Mouse (Mus musculus) limb, embryonic 14.5 days (tissue): ENCODE measurements around the gene Cplane1. TPM values are rescaled to one million over a fixed set of nuclear protein-coding genes. Genes with fewer than 3 reads are reported as not detected.
A peak's percentile ranks its signal among the peaks of the same experiment; 100 is the strongest.

Experiments
- ATAC-seq: fragments of 200-750 bp; cut with Nextera tagmentation; 2 replicates; pipeline ENCODE4 v1.8.0; 2017; ENCODE audit warnings: low read depth, moderate number of reproducible peaks, moderate TSS enrichment; ENCODE audit not compliant: low FRiP score
- DNase-seq: peaks from one replicate; pipeline ENCODE4 v3.0.0-alpha.2; 2015; ENCODE audit warnings: low spot score
- H3K27ac ChIP-seq: fragments of 300-500 bp; sonication (generic); replicated peaks from 2 replicates; pipeline ENCODE4 v1.5.1; 2014; ENCODE audit warnings: low read depth, mild to moderate bottlenecking, low read length, moderate library complexity, mixed read lengths
- H3K27me3 ChIP-seq: fragments of 300-500 bp; sonication (generic); 2 replicates; pipeline ENCODE4 v1.6.1; 2014; ENCODE audit warnings: low read length, mixed read lengths; ENCODE audit not compliant: control insufficient read depth, insufficient read depth
- H3K36me3 ChIP-seq: fragments of 300-500 bp; sonication (generic); 2 replicates; pipeline ENCODE4 v1.6.1; 2014; ENCODE audit warnings: mild to moderate bottlenecking, low read length, moderate library complexity, mixed read lengths; ENCODE audit not compliant: control insufficient read depth, insufficient read depth
- H3K4me1 ChIP-seq: fragments of 300-500 bp; sonication (generic); 2 replicates; pipeline ENCODE4 v1.6.1; 2014; ENCODE audit warnings: antibody characterized with exemption, low read length, mixed read lengths; ENCODE audit not compliant: control insufficient read depth, insufficient read depth
- H3K4me2 ChIP-seq: fragments of 300-500 bp; sonication (generic); replicated peaks from 2 replicates; pipeline ENCODE4 v1.6.1; 2014; ENCODE audit warnings: low read depth, mild to moderate bottlenecking, low read length, moderate library complexity; ENCODE audit not compliant: severe bottlenecking
- H3K4me3 ChIP-seq: fragments of 300-500 bp; sonication (generic); replicated peaks from 2 replicates; pipeline ENCODE4 v1.5.1; 2014; ENCODE audit warnings: low read length
- H3K9ac ChIP-seq: fragments of 300-500 bp; sonication (generic); 2 replicates; pipeline ENCODE4 v1.6.1; 2014; ENCODE audit warnings: mild to moderate bottlenecking, low read depth, low read length, moderate library complexity; ENCODE audit not compliant: severe bottlenecking
- H3K9me3 ChIP-seq: fragments of 300-500 bp; sonication (generic); 2 replicates; pipeline ENCODE4 v1.6.1; 2016; ENCODE audit warnings: low read length; ENCODE audit not compliant: control insufficient read depth
- POLR2A ChIP-seq: fragments of 200-500 bp; IDR thresholded peaks from 2 replicates; pipeline ENCODE4 v1.8.0; 2012; ENCODE audit warnings: inconsistent platforms, mild to moderate bottlenecking, moderate library complexity, borderline replicate concordance; ENCODE audit not compliant: insufficient read depth, insufficient read length; ENCODE audit errors: extremely low read depth
- WGBS: fragments of 180-500 bp; shearing (Covaris S2); extraction: QIAGEN DNeasy Blood & Tissue Kit; methylation state at CpG from one replicate; pipeline ENCODE4 v1.1.7; 2014; 5-methylcytosine and 5-hydroxymethylcytosine counted together
- polyA plus RNA-seq, 2 experiments: library from polyadenylated mRNA; depleted of rRNA in 1 of 2; stranded (reverse) in 1 of 2; unstranded in 1 of 2; fragments of >200 nt; fragmentation: Nextera tagmentation in 1 of 2; extraction: Ambion mirVana in 1 of 2; gene quantifications; 2 replicates each; pipeline versions ENCODE4 v1.2.1 to v1.2.3; 2012 to 2014

Cplane1 gene
- polyA plus RNA-seq (2012; rRNA removed) (12.1 and 12.5 TPM in 2 replicates), polyA plus RNA-seq (2014; fragmentation: Nextera tagmentation; extraction: Ambion mirVana) (12.2 and 13.3 TPM in 2 replicates)

- TF ChIP-seq POLR2A: peak; percentile 68; the same call in 1 of the 2 replicates
Measured at GRCm38 (mm10) chr15:8168591-8169265, at the start of gene Cplane1. Cplane1 (plus strand) TSS chr15:8169106.

GRCm38 (mm10) chr15:8129281-8129680, 39.6 kb upstream of the Cplane1 start:
- no peaks in the 10 kb centered on the region for H3K9me3 ChIP-seq
- no peak overlapping the region for H3K9ac ChIP-seq
- no peaks in the 10 kb centered on the region for H3K27me3 ChIP-seq
- ATAC-seq (no peak), DNase-seq (no peak)
- no peaks in the 10 kb centered on the region for H3K4me1 ChIP-seq
- no peak for TF ChIP-seq POLR2A
- H3K4me2 ChIP-seq: no peak overlapping the region
- no peak overlapping the region for H3K27ac ChIP-seq
- peaks cover 79% of the 10 kb centered on the region for H3K36me3 ChIP-seq
- no peak overlapping the region for H3K4me3 ChIP-seq
- 63% methylated on average over 1 of the region's 1 CpGs for WGBS

More at GRCm38 (mm10) chr15:8168591-8169265, at the start of gene Cplane1:
- no peaks in the 10 kb centered on the region for H3K9me3 ChIP-seq
- WGBS: under 1% methylated on average over 36 of the region's 47 CpGs
- peak; percentile 93 for DNase-seq
- H3K4me3 ChIP-seq: peak within 1 kb of the TSS; percentile 93
- peak; percentile 97 for ATAC-seq
- peak within 1 kb of the TSS; percentile 55 for H3K4me2 ChIP-seq
- H3K27me3 ChIP-seq: no peaks in the 10 kb centered on the region
- H3K36me3 ChIP-seq: peaks cover 14% of the 10 kb centered on the region
- H3K9ac ChIP-seq: peak within 1 kb of the TSS; percentile 96
- peaks cover 4% of the 10 kb centered on the region; the same call in 1 of the 2 replicates for H3K4me1 ChIP-seq
- peak within 1 kb of the TSS; percentile 71 for H3K27ac ChIP-seq

GRCm38 (mm10) chr15:8131268-8131667, 37.6 kb upstream of the Cplane1 start:
- Histone ChIP-seq H3K27ac (no peak overlapping the region), H3K4me3 (no peak overlapping the region), H3K4me2 (no peak overlapping the region), H3K36me3 (peaks cover 90% of the 10 kb centered on the region), H3K27me3 (no peaks in the 10 kb centered on the region), H3K4me1 (no peaks in the 10 kb centered on the region), H3K9ac (no peak overlapping the region), H3K9me3 (no peaks in the 10 kb centered on the region)
- TF ChIP-seq POLR2A: no peak
- DNase-seq: no peak
- 95% methylated on average over 3 of the region's 3 CpGs for WGBS
- no peak for ATAC-seq

- Histone ChIP-seq H3K36me3 (peaks cover 90% of the 10 kb centered on the region), H3K4me3 (no peak overlapping the region), H3K27me3 (no peaks in the 10 kb centered on the region), H3K9me3 (no peaks in the 10 kb centered on the region), H3K4me1 (no peaks in the 10 kb centered on the region), H3K4me2 (no peak overlapping the region), H3K27ac (no peak overlapping the region), H3K9ac (no peak overlapping the region)
- DNase-seq: no peak
- no peak for ATAC-seq
- no peak for TF ChIP-seq POLR2A
Measured at GRCm38 (mm10) chr15:8131761-8132160, 37.1 kb upstream of the Cplane1 start.

GRCm38 (mm10) chr15:8135606-8136005, 33.3 kb upstream of the Cplane1 start:
- Histone ChIP-seq H3K36me3 (peaks cover 95% of the 10 kb centered on the region), H3K27ac (no peak overlapping the region), H3K9me3 (no peaks in the 10 kb centered on the region), H3K4me2 (no peak overlapping the region), H3K9ac (no peak overlapping the region), H3K4me1 (no peaks in the 10 kb centered on the region), H3K27me3 (no peaks in the 10 kb centered on the region), H3K4me3 (no peak overlapping the region)
- ATAC-seq (no peak), DNase-seq (no peak)
- WGBS: 87% methylated on average over 5 of the region's 5 CpGs
- no peak for TF ChIP-seq POLR2A
